Mouse (Mus musculus): ENCODE measurements around the gene Pnma3.
"Not testable (repeated sequence)": the region's sequence is repeated elsewhere in the genome, so short reads cannot be mapped to it uniquely, and the experiment has no call there.

- not testable (repeated sequence) for TF ChIP-seq CTCF (IDR thresholded peaks at IDR 0.05; ENCODE audit: low read depth); EP300 (optimal IDR thresholded peaks at IDR 0.05)
Measured at GRCm38 (mm10) chrX:73066765-73067312, 2.3 kb downstream of the Pnma3 start.
